Mouse (Mus musculus): Measurements from ENCODE around the gene Kcnk3. TPM values are rescaled to one million over a fixed set of nuclear protein-coding genes. Genes with fewer than 3 reads are reported as not detected.

Kcnk3 gene
- polyA plus RNA-seq, 1 experiment: 81.9 TPM

DNA sequence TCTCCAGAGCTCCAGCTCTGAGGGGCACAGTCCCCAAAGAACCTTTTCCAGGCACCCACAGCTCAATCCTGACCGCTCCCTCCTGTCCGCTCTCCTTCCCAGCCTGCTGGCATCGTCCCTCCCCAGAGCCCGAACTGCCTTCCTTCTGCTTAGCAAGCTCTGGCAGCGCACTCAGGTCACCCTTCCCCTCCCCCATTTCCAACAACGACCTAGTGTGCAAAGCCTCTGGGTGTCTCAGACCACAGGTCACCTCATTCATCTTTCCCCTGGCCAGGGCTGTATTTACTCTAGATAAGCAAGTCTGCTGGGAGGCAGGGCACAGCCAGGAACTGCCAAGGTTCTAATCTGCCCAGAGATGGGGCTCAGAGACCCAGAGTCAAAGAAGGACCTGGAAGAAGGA lies 27.4 kb downstream of the Kcnk3 start:
- H3K27ac ChIP-seq (ENCODE audit: insufficient read depth, low read length): no peak overlapping the region
- no peak for TF ChIP-seq CTCF (IDR thresholded peaks at IDR 0.05; ENCODE audit: borderline replicate concordance, insufficient read depth, low read depth, low read length)
- no peak for TF ChIP-seq POLR2A (IDR thresholded peaks at IDR 0.05; ENCODE audit: borderline replicate concordance, insufficient read depth, low read length)
- H3K4me3 ChIP-seq (replicated peaks; ENCODE audit: insufficient read depth, low read depth, low read length): no peak overlapping the region
- peaks cover 47% of the 10 kb centered on the region for H3K4me1 ChIP-seq (ENCODE audit: control insufficient read depth, insufficient read depth, low read length)
- DNase-seq: peak in 1 of 2 experiments; percentile 31
- WGBS: 25% methylated on average over 6 of the region's 6 CpGs
- no peaks in the 10 kb centered on the region for H3K27me3 ChIP-seq (ENCODE audit: control insufficient read depth, insufficient read depth, low read length)

DNA sequence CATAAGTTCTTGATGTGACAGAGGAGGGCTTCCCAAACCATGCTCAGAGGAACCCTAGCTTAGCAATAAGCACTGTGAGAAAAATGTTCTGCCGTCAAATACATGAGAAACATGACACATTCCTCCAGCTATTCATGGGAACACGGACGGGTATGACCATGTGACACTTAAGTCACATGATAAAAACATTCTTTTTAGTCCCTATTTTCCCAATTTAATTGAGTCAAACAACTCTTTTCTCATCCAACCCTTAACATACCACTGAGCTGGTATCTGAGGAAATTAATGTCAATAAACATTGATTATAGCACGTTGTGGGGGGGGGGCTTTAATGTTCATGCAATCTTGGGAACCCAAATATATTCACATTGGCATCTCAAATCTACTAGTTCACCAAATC lies 27.8 kb downstream of the Kcnk3 start:
- Histone ChIP-seq H3K4me1 (ENCODE audit: control insufficient read depth, insufficient read depth, low read length) (peaks cover 44% of the 10 kb centered on the region), H3K27me3 (ENCODE audit: control insufficient read depth, insufficient read depth, low read length) (no peaks in the 10 kb centered on the region), H3K27ac (ENCODE audit: insufficient read depth, low read length) (no peak overlapping the region), H3K4me3 (replicated peaks; ENCODE audit: insufficient read depth, low read depth, low read length) (no peak overlapping the region)
- TF ChIP-seq POLR2A (IDR thresholded peaks at IDR 0.05; ENCODE audit: borderline replicate concordance, insufficient read depth, low read length) (no peak), CTCF (IDR thresholded peaks at IDR 0.05; ENCODE audit: borderline replicate concordance, insufficient read depth, low read depth, low read length) (no peak)
- DNase-seq: no peak
- 81% methylated on average over 4 of the region's 4 CpGs for WGBS

DNA sequence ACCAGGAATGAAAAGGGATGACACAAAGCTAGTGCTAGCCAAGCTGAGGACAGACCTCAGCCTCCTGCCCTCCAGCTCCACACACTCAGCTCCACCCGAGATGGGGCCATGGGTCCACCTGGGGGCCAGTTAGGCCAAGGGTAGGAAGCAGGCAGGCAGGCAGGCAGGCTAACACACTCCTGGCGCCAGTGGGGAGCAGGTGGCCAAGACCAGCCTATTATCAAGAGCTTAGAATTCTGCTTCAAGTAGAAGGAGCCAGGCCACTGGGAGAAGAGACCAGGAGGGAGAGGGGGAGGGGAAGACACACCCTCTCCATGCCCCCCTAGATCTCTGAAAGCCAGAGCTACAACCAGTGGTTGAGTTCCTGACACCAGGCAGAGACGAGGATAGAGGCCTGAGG lies 28.7 kb downstream of the Kcnk3 start:
- no peaks in the 10 kb centered on the region for H3K27me3 ChIP-seq (ENCODE audit: control insufficient read depth, insufficient read depth, low read length)
- no peak overlapping the region for H3K27ac ChIP-seq (ENCODE audit: insufficient read depth, low read length)
- peaks cover 39% of the 10 kb centered on the region for H3K4me1 ChIP-seq (ENCODE audit: control insufficient read depth, insufficient read depth, low read length)
- TF ChIP-seq POLR2A (IDR thresholded peaks at IDR 0.05; ENCODE audit: borderline replicate concordance, insufficient read depth, low read length) (no peak), CTCF (IDR thresholded peaks at IDR 0.05; ENCODE audit: borderline replicate concordance, insufficient read depth, low read depth, low read length) (no peak)
- WGBS: 26% methylated on average over 3 of the region's 3 CpGs
- peak in 1 of 2 experiments; percentile 26 for DNase-seq
- H3K4me3 ChIP-seq (replicated peaks; ENCODE audit: insufficient read depth, low read depth, low read length): no peak overlapping the region

DNA sequence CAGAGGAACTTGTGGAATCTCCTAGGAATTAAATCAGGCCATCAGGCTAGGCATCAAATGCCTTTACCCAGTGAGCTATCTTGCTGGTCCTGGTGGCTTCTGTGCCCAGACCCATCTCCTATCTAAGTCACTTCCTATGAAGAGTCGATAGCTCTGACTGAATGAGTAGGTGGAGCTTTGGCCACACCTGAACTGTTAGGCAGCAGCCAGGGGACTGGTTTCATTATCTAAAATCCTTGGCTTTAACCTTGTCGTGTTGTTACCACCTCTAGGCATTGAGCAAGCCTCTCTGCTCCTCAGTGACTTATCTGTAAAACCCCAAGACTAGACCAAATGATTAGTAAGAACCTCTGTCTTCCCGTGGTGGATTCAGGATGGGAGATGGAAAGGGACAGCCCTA lies 29.4 kb downstream of the Kcnk3 start:
- 17% methylated on average over 3 of the region's 3 CpGs for WGBS
- Histone ChIP-seq H3K27me3 (ENCODE audit: control insufficient read depth, insufficient read depth, low read length) (no peaks in the 10 kb centered on the region), H3K27ac (ENCODE audit: insufficient read depth, low read length) (no peak overlapping the region), H3K4me3 (replicated peaks; ENCODE audit: insufficient read depth, low read depth, low read length) (no peak overlapping the region), H3K4me1 (ENCODE audit: control insufficient read depth, insufficient read depth, low read length) (peaks cover 43% of the 10 kb centered on the region)
- no peak for TF ChIP-seq CTCF (IDR thresholded peaks at IDR 0.05; ENCODE audit: borderline replicate concordance, insufficient read depth, low read depth, low read length)
- TF ChIP-seq POLR2A (IDR thresholded peaks at IDR 0.05; ENCODE audit: borderline replicate concordance, insufficient read depth, low read length): no peak
- no peak for DNase-seq

DNA sequence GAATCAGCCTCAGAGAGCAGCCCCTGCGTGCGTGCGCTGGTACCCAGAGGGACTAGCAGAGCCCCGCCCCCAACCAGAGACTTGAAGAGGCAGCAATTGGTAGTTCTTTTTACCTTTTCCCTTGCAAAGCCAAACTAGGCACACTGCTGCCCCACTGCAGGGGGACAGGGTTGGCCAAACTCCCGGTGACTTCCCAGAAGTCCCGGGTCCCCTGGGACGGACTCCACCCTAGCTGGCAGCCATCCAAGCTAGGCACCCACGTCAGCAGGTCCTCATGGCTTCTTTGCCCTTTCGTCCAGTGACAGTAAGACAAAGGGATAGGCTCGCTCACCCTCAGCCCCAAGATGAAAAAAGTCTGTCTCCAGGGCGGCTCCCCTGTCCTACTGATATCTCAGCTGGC lies 29.9 kb downstream of the Kcnk3 start:
- TF ChIP-seq CTCF (IDR thresholded peaks at IDR 0.05; ENCODE audit: borderline replicate concordance, insufficient read depth, low read depth, low read length) (no peak), POLR2A (IDR thresholded peaks at IDR 0.05; ENCODE audit: borderline replicate concordance, insufficient read depth, low read length) (no peak)
- Histone ChIP-seq H3K27me3 (ENCODE audit: control insufficient read depth, insufficient read depth, low read length) (no peaks in the 10 kb centered on the region), H3K4me1 (ENCODE audit: control insufficient read depth, insufficient read depth, low read length) (peaks cover 47% of the 10 kb centered on the region), H3K27ac (ENCODE audit: insufficient read depth, low read length) (no peak overlapping the region), H3K4me3 (replicated peaks; ENCODE audit: insufficient read depth, low read depth, low read length) (no peak overlapping the region)
- peak in 1 of 2 experiments; percentile 35 for DNase-seq
- 30% methylated on average over 11 of the region's 11 CpGs for WGBS

DNA sequence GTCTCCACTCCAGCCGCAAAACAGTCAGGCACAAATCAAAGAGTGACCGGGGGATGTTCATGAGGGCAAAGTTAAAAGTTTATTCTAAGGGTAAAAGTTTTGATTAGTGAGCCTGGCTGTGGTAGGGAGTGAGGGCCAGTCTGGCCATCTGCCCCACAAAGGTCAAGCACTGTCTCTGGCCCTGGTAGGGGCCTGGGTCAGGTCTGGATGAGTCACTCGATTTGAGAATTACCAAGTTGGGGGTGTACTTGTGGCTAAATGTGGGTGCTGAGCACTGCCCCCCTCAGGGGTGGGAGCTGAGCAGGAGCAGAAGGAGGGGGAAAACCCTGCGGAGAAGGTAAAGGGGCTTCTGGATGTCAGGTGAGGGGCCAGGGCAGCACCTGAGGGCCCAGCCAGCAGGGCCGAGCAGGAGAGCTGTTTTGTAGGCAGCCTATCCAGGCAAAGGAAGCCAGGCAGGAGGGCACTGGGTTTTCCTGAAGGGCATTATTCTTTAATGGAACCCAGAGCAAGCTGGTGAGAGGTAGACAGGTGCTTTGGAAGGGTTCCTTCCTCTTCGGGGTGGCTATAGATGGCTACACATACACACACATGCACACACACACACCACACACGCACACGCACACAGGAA lies 30.5 kb downstream of the Kcnk3 start:
- 78% methylated on average over 8 of the region's 8 CpGs for WGBS
- Histone ChIP-seq H3K4me3 (replicated peaks; ENCODE audit: insufficient read depth, low read depth, low read length) (no peak overlapping the region), H3K4me1 (ENCODE audit: control insufficient read depth, insufficient read depth, low read length) (peaks cover 47% of the 10 kb centered on the region), H3K27ac (ENCODE audit: insufficient read depth, low read length) (no peak overlapping the region), H3K27me3 (ENCODE audit: control insufficient read depth, insufficient read depth, low read length) (no peaks in the 10 kb centered on the region)
- no peak for DNase-seq
- TF ChIP-seq POLR2A (IDR thresholded peaks at IDR 0.05; ENCODE audit: borderline replicate concordance, insufficient read depth, low read length): no peak
- no peak for TF ChIP-seq CTCF (IDR thresholded peaks at IDR 0.05; ENCODE audit: borderline replicate concordance, insufficient read depth, low read depth, low read length)

DNA sequence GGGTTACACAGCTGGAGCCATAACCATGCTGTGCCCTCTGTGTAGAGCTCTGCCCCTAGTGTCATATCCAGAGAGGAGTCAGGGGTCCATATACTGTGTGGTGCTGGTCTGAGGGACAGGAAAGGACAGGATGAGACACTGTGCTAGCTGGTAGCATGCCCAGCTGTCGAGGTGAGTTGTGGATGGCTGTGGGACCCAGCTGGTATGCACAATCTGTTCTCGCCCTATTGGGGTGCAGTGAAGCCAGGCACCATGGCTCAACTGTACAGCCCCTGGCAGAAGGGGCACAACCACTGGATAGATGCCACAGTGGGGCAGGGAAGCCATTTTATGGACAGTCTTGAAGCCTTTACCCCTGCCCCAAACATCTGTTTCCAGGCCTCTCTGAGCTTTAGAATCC lies 31.2 kb downstream of the Kcnk3 start:
- TF ChIP-seq CTCF (IDR thresholded peaks at IDR 0.05; ENCODE audit: borderline replicate concordance, insufficient read depth, low read depth, low read length) (no peak), POLR2A (IDR thresholded peaks at IDR 0.05; ENCODE audit: borderline replicate concordance, insufficient read depth, low read length) (no peak)
- no peak overlapping the region for H3K27ac ChIP-seq (ENCODE audit: insufficient read depth, low read length)
- no peaks in the 10 kb centered on the region for H3K27me3 ChIP-seq (ENCODE audit: control insufficient read depth, insufficient read depth, low read length)
- H3K4me3 ChIP-seq (replicated peaks; ENCODE audit: insufficient read depth, low read depth, low read length): no peak overlapping the region
- peaks cover 47% of the 10 kb centered on the region for H3K4me1 ChIP-seq (ENCODE audit: control insufficient read depth, insufficient read depth, low read length)
- 35% methylated on average over 2 of the region's 2 CpGs for WGBS
- DNase-seq: peak in 1 of 2 experiments; percentile 21

DNA sequence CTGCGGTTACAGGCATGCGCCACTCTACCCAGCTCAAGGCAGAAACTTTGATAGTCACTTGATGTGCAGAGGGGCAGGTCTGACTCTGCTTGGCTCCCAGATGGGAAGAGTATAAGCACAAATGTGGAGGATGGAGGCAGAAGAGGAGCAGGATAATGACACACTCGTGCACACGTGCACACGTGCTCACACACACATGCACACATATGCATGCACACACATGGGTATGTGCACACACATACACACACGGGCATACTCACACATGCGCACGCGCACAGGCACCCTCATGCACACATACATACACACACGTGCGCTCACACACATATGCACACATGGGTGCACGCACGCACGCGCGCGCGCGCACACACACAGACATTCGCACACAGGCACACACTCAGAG lies 32.6 kb downstream of the Kcnk3 start:
- DNase-seq: no peak
- Histone ChIP-seq H3K27me3 (ENCODE audit: control insufficient read depth, insufficient read depth, low read length) (no peaks in the 10 kb centered on the region), H3K4me1 (ENCODE audit: control insufficient read depth, insufficient read depth, low read length) (peaks cover 41% of the 10 kb centered on the region), H3K27ac (ENCODE audit: insufficient read depth, low read length) (no peak overlapping the region), H3K4me3 (replicated peaks; ENCODE audit: insufficient read depth, low read depth, low read length) (no peak overlapping the region)
- TF ChIP-seq POLR2A (IDR thresholded peaks at IDR 0.05; ENCODE audit: borderline replicate concordance, insufficient read depth, low read length) (no peak), CTCF (IDR thresholded peaks at IDR 0.05; ENCODE audit: borderline replicate concordance, insufficient read depth, low read depth, low read length) (no peak)
- 95% methylated on average over 20 of the region's 20 CpGs for WGBS
